Mouse (Mus musculus) cerebellum, adult 2 months (tissue): ENCODE measurements around the gene Trap1a.

Experiments
- CTCF ChIP-seq: fragments of 200-500 bp; IDR thresholded peaks from 2 replicates; pipeline ENCODE4 v1.5.1; 2011; ENCODE audit warnings: low read depth, mild to moderate bottlenecking, control low read depth, low read length, moderate library complexity, borderline replicate concordance; ENCODE audit not compliant: insufficient read depth
- POLR2A ChIP-seq: fragments of 200-500 bp; IDR thresholded peaks from 2 replicates; pipeline ENCODE4 v1.6.1; 2011; ENCODE audit warnings: low read length, control low read depth, borderline replicate concordance; ENCODE audit not compliant: insufficient read depth

- TF ChIP-seq CTCF (no peak), POLR2A (no peak)
Measured at GRCm38 (mm10) chrX:139332583-139332982, 900 bp upstream of the Trap1a start.
